Mouse (Mus musculus): Measurements from ENCODE around the gene Grk6.
A peak's percentile ranks its signal among the peaks of the same experiment; 100 is the strongest.

DNA sequence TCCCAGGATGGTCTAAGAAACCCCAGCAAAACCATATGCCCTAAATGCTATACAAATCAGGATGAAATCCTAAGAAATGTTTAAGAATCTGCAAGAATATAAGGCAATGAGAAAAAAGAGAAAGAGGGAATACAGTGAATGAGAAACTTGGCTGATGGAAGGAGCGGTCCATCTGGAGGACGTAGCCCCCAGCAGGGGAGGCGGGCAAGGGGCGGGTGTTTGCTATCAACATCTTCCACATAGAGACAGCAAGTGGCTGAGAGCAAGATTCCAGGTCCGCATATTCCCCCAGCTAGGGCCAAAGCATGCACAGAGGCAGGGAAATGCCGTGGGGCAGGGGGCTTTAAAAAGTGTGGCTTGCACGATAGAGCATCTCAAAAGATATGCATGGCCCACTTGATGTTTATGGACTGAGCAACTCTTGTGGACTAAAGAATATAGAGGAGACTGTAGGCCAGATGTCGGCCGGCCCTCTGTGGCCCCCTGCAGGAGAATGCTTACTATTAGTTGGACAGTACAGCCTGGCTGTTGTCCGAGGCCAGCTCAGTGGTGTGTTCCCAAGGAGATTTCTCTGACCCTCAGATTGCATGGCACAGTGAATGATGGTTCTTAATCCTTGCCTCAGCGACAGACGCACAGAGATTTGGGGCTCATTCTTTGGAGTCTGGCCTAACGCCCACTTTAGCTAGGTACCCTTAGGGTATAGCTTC, 24.1 kb downstream of the Grk6 start:
- no peak for TF ChIP-seq POLR2A (IDR thresholded peaks at IDR 0.05; ENCODE audit: borderline replicate concordance, control insufficient read depth, low read depth, low read length)
- peak; percentile 60 for TF ChIP-seq CTCF (IDR thresholded peaks at IDR 0.05; ENCODE audit: control insufficient read depth, insufficient read depth, low read length)

Measured in bone marrow, adult 2 months (tissue).